Mouse (Mus musculus): ENCODE measurements around the gene Ddb2. TPM values are rescaled to one million over a fixed set of nuclear protein-coding genes. Genes with fewer than 3 reads are reported as not detected.
A peak's percentile ranks its signal among the peaks of the same experiment; 100 is the strongest.

Ddb2 gene
- polyA plus RNA-seq, 1 experiment from 2014 or later, result 17.3 TPM

DNA sequence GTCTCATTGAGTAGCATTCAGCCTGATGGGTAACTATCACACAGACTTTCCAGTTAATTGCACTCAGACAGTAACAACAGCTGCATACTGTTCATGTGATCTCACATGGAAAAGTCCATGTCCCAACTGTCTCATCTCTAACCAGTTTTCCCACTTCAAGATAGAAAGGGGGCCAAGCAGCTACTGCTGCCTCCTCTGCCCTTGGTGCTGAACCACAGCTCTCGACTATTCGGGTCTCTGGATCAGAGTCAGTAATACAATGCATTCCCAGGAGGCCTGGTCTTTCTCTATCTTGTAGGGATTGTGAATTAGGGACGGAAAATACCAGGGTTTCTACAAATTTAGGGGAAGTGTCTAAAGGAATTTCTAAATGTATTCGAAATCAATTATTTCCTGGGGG lies 57.0 kb downstream of the Ddb2 start:
- no peak overlapping the region for H3K4me2 ChIP-seq
- H3K36me3 ChIP-seq (ENCODE audit: insufficient read depth), result peaks cover 2% of the 10 kb centered on the region; the same call in 1 of the 2 replicates
- no peaks in the 10 kb centered on the region for H3K9me3 ChIP-seq (ENCODE audit: low read depth, low read length)
- H3K27me3 ChIP-seq (ENCODE audit: insufficient read depth, low read length), result no peaks in the 10 kb centered on the region
- peaks cover 5% of the 10 kb centered on the region; the same call in 1 of the 2 replicates for H3K4me1 ChIP-seq (ENCODE audit: insufficient read depth)
- H3K4me3 ChIP-seq (ENCODE audit: low read depth, low read length), result no peak overlapping the region
- WGBS, result 41% methylated on average over 4 of the region's 4 CpGs
- TF ChIP-seq CTCF (IDR thresholded peaks at IDR 0.05; ENCODE audit: low read depth), result no peak
- DNase-seq (peak; percentile 37), ATAC-seq (ENCODE audit: insufficient read depth) (no peak)
- H3K9ac ChIP-seq, result no peak overlapping the region
- no peak overlapping the region for H3K27ac ChIP-seq (ENCODE audit: low read depth)

- no peak for TF ChIP-seq CTCF (IDR thresholded peaks at IDR 0.05; ENCODE audit: low read depth)
- Histone ChIP-seq H3K4me2 (no peak overlapping the region), H3K4me1 (ENCODE audit: insufficient read depth) (no peaks in the 10 kb centered on the region), H3K27ac (ENCODE audit: low read depth) (no peak overlapping the region), H3K9me3 (ENCODE audit: low read depth, low read length) (no peaks in the 10 kb centered on the region), H3K27me3 (ENCODE audit: insufficient read depth, low read length) (no peaks in the 10 kb centered on the region), H3K4me3 (ENCODE audit: low read depth, low read length) (no peak overlapping the region), H3K9ac (no peak overlapping the region), H3K36me3 (ENCODE audit: insufficient read depth) (peaks cover 6% of the 10 kb centered on the region)
- no peak for DNase-seq
- 54% methylated on average over 6 of the region's 6 CpGs for WGBS
- ATAC-seq (ENCODE audit: insufficient read depth), result no peak
These were observed 60.5 kb downstream of the Ddb2 start for GRCm38 (mm10) chr2:91176234-91176633.

DNA sequence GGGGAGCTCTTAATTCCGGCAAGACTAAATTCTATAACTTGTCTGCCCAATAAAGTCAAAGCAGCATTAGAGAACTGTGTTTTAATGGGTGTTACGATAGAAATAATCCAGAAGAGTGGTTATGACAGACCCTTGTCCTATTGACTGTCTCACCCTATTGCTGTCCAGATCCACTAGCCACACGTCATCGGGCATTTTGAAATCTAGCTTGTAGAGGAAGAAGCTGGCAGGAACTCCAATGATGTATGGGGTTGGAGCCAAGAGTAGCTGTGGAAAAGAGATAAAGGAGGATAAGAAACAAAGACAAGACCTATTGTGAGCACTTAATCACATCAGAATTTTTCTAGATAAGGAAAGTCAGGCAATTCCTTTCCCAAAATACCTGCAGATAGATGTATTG lies 61.3 kb downstream of the Ddb2 start:
- ATAC-seq (ENCODE audit: insufficient read depth), result no peak
- Histone ChIP-seq H3K4me2 (no peak overlapping the region), H3K27ac (ENCODE audit: low read depth) (no peak overlapping the region), H3K4me3 (ENCODE audit: low read depth, low read length) (no peak overlapping the region), H3K27me3 (ENCODE audit: insufficient read depth, low read length) (no peaks in the 10 kb centered on the region), H3K4me1 (ENCODE audit: insufficient read depth) (no peaks in the 10 kb centered on the region), H3K36me3 (ENCODE audit: insufficient read depth) (peaks cover 6% of the 10 kb centered on the region), H3K9me3 (ENCODE audit: low read depth, low read length) (no peaks in the 10 kb centered on the region), H3K9ac (no peak overlapping the region)
- TF ChIP-seq CTCF (IDR thresholded peaks at IDR 0.05; ENCODE audit: low read depth), result no peak
- WGBS, result 76% methylated on average over 4 of the region's 4 CpGs
- DNase-seq, result no peak

GRCm38 (mm10) chr2:91169587-91170322 lies 67.0 kb downstream of the Ddb2 start:
- Histone ChIP-seq H3K9me3 (ENCODE audit: low read depth, low read length) (no peaks in the 10 kb centered on the region), H3K27ac (ENCODE audit: low read depth) (peak overlapping the region; percentile 38; the same call in 1 of the 2 replicates)

GRCm38 (mm10) chr2:91167629-91168028 lies 69.2 kb downstream of the Ddb2 start:
- no peaks in the 10 kb centered on the region for H3K4me1 ChIP-seq (ENCODE audit: insufficient read depth)
- WGBS, result 59% methylated on average over 4 of the region's 4 CpGs
- no peak overlapping the region for H3K4me3 ChIP-seq (ENCODE audit: low read depth, low read length)
- no peak for ATAC-seq (ENCODE audit: insufficient read depth)
- no peak overlapping the region for H3K4me2 ChIP-seq
- H3K9me3 ChIP-seq (ENCODE audit: low read depth, low read length), result no peaks in the 10 kb centered on the region
- no peak for DNase-seq
- no peak overlapping the region for H3K9ac ChIP-seq
- H3K36me3 ChIP-seq (ENCODE audit: insufficient read depth), result peaks cover 18% of the 10 kb centered on the region
- H3K27ac ChIP-seq (ENCODE audit: low read depth), result no peak overlapping the region
- TF ChIP-seq CTCF (IDR thresholded peaks at IDR 0.05; ENCODE audit: low read depth), result no peak
- no peaks in the 10 kb centered on the region for H3K27me3 ChIP-seq (ENCODE audit: insufficient read depth, low read length)

More at GRCm38 (mm10) chr2:91169587-91170322, 67.0 kb downstream of the Ddb2 start:
- H3K4me2 ChIP-seq, result peak overlapping the region; percentile 16; the same call in 1 of the 2 replicates
- no peak overlapping the region for H3K4me3 ChIP-seq (ENCODE audit: low read depth, low read length)
- no peak for TF ChIP-seq CTCF (IDR thresholded peaks at IDR 0.05; ENCODE audit: low read depth)
- ATAC-seq (ENCODE audit: insufficient read depth) (peak; percentile 70), DNase-seq (peak; percentile 64)
- 59% methylated on average over 25 of the region's 25 CpGs for WGBS
- no peaks in the 10 kb centered on the region for H3K27me3 ChIP-seq (ENCODE audit: insufficient read depth, low read length)
- H3K4me1 ChIP-seq (ENCODE audit: insufficient read depth), result no peaks in the 10 kb centered on the region
- H3K9ac ChIP-seq, result no peak overlapping the region
- peaks cover 11% of the 10 kb centered on the region for H3K36me3 ChIP-seq (ENCODE audit: insufficient read depth)

- H3K4me2 ChIP-seq, result no peak overlapping the region
- H3K36me3 ChIP-seq (ENCODE audit: insufficient read depth), result peaks cover 19% of the 10 kb centered on the region
- H3K9ac ChIP-seq, result no peak overlapping the region
- no peaks in the 10 kb centered on the region for H3K9me3 ChIP-seq (ENCODE audit: low read depth, low read length)
- no peak overlapping the region for H3K4me3 ChIP-seq (ENCODE audit: low read depth, low read length)
- no peak for TF ChIP-seq CTCF (IDR thresholded peaks at IDR 0.05; ENCODE audit: low read depth)
- ATAC-seq (ENCODE audit: insufficient read depth), result no peak
- no peak overlapping the region for H3K27ac ChIP-seq (ENCODE audit: low read depth)
- H3K4me1 ChIP-seq (ENCODE audit: insufficient read depth), result no peaks in the 10 kb centered on the region
- H3K27me3 ChIP-seq (ENCODE audit: insufficient read depth, low read length), result no peaks in the 10 kb centered on the region
- WGBS, result 72% methylated on average over 6 of the region's 6 CpGs
- DNase-seq, result no peak
These were observed 71.8 kb downstream of the Ddb2 start for GRCm38 (mm10) chr2:91164991-91165390.

DNA sequence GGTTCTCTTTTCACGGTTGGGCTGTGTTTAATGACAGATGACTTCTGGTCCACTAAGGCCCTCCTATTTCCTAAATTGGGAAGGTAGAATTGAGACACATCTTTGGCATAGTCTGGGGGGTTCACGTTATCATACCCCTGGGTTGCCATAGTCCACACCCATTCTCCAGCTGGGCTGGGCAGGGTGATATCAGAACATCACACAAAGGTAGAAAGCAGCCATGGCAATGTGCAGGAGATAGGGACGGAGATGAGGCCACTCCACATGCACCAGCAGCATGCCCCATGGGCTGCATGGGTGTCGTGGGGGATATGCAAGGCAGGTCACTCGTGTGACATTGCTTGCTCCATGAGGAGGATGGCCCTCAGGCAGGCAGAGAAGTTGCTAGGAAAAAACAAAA lies 73.2 kb downstream of the Ddb2 start:
- Histone ChIP-seq H3K4me3 (ENCODE audit: low read depth, low read length) (no peak overlapping the region), H3K9me3 (ENCODE audit: low read depth, low read length) (no peaks in the 10 kb centered on the region), H3K9ac (no peak overlapping the region), H3K4me1 (ENCODE audit: insufficient read depth) (no peaks in the 10 kb centered on the region), H3K4me2 (no peak overlapping the region), H3K36me3 (ENCODE audit: insufficient read depth) (peaks cover 17% of the 10 kb centered on the region), H3K27ac (ENCODE audit: low read depth) (no peak overlapping the region), H3K27me3 (ENCODE audit: insufficient read depth, low read length) (no peaks in the 10 kb centered on the region)
- TF ChIP-seq CTCF (IDR thresholded peaks at IDR 0.05; ENCODE audit: low read depth), result no peak
- ATAC-seq (ENCODE audit: insufficient read depth) (no peak), DNase-seq (no peak)
- 85% methylated on average over 5 of the region's 5 CpGs for WGBS

Measured in lung, embryonic 14.5 days (tissue).